ENCODE assay signal across 18 mouse cellular contexts in the genomic region with DNA sequence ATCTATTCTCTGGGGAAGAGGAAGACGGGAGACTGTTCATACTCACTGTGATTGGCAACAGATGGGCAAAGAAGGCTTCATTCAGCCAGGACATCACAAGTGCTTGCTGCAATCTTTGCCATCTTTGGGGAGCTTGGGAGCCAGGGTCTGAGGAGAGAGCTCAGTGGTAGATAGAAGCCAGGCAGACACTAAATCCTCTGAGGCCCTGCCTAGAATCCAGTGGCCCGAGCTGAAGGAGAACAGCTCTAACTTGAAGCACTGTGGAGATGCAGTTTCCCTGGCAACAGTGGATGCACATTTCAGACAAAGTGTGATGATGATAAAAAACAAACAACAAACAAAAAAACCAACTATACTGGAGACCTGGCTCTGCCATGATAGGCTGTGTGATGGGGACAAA. TPM values are rescaled to one million over a fixed set of nuclear protein-coding genes. Genes with fewer than 3 reads are reported as not detected.
DNase-seq lines count a peak whose midpoint lies in the region; ATAC-seq and TF ChIP-seq lines count a peak whose summit lies in the region.
"Had no signal": no experiment of that assay in that cellular context is flagged by ENCODE, and none has a peak within 500 bp of the region (broad histone marks: within the 10 kb centered on the region; RNA-seq: fewer than 3 reads in every experiment).

No protein-coding gene starts in this region.

- no peak overlapping the region for H3K4me2 ChIP-seq in kidney, postnatal 0 days (ENCODE audit: low read length)
- H3K4me2 ChIP-seq in kidney, embryonic 15.5 days, result no peak overlapping the region
- no peak overlapping the region for H3K4me2 ChIP-seq in forebrain, postnatal 0 days (ENCODE audit: low read depth)
- no peak overlapping the region for H3K4me2 ChIP-seq in midbrain, postnatal 0 days (ENCODE audit: low read depth, low read length, poor library complexity, severe bottlenecking)
- H3K4me2 ChIP-seq: heart, embryonic 12.5 days; limb, embryonic 13.5 days had no signal

- peaks cover 11% of the 10 kb centered on the region; the same call in 1 of the 2 replicates for H3K4me1 ChIP-seq in kidney, postnatal 0 days (replicated peaks; ENCODE audit: insufficient read depth, low read length)
- peaks cover 20% of the 10 kb centered on the region for H3K4me1 ChIP-seq in kidney, embryonic 15.5 days
- H3K4me1 ChIP-seq in forebrain, postnatal 0 days (ENCODE audit: insufficient read depth), result peaks cover 10% of the 10 kb centered on the region
- H3K4me1 ChIP-seq in midbrain, postnatal 0 days (ENCODE audit: insufficient read depth, low read length), result peaks cover 7% of the 10 kb centered on the region; the same call in 1 of the 2 replicates

- H3K27me3 ChIP-seq in kidney, postnatal 0 days (ENCODE audit: insufficient read depth, low read length), result no peaks in the 10 kb centered on the region
- H3K27me3 ChIP-seq in kidney, embryonic 15.5 days, result no peaks in the 10 kb centered on the region
- H3K27me3 ChIP-seq in forebrain, postnatal 0 days (ENCODE audit: insufficient read depth, low read length), result no peaks in the 10 kb centered on the region
- H3K27me3 ChIP-seq in midbrain, postnatal 0 days (ENCODE audit: insufficient read depth, low read length), result no peaks in the 10 kb centered on the region
- H3K27me3 ChIP-seq: limb, embryonic 13.5 days had no signal

- TF ChIP-seq CTCF in kidney, postnatal 0 days (IDR thresholded peaks at IDR 0.05; ENCODE audit: low read depth), result no peak
- TF ChIP-seq CTCF in brain, embryonic 14.5 days (IDR thresholded peaks at IDR 0.05; ENCODE audit: borderline replicate concordance, extremely low read depth, insufficient read depth, insufficient read length), result no peak
- TF ChIP-seq CTCF in forebrain, postnatal 0 days (IDR thresholded peaks at IDR 0.05; ENCODE audit: low read depth), result no peak
- TF ChIP-seq CTCF in midbrain, postnatal 0 days (IDR thresholded peaks at IDR 0.05), result no peak

- H3K9me3 ChIP-seq in kidney, postnatal 0 days (replicated peaks; ENCODE audit: low read length), result no peaks in the 10 kb centered on the region
- no peaks in the 10 kb centered on the region for H3K9me3 ChIP-seq in kidney, embryonic 15.5 days (replicated peaks)
- H3K9me3 ChIP-seq in forebrain, postnatal 0 days (ENCODE audit: low read length), result no peaks in the 10 kb centered on the region
- H3K9me3 ChIP-seq in midbrain, postnatal 0 days (ENCODE audit: low read length), result no peaks in the 10 kb centered on the region
- H3K9me3 ChIP-seq: heart, embryonic 12.5 days; limb, embryonic 13.5 days had no signal

- WGBS in kidney, postnatal 0 days, result 53% methylated on average over 2 of the region's 2 CpGs
- 66% methylated on average over 2 of the region's 2 CpGs for WGBS in kidney, embryonic 15.5 days
- 29% methylated on average over 2 of the region's 2 CpGs for WGBS in forebrain, postnatal 0 days
- 28% methylated on average over 2 of the region's 2 CpGs for WGBS in midbrain, postnatal 0 days

- no peak overlapping the region for H3K4me3 ChIP-seq in kidney, postnatal 0 days (replicated peaks; ENCODE audit: low read depth, low read length)
- no peak overlapping the region for H3K4me3 ChIP-seq in kidney, embryonic 15.5 days (replicated peaks)
- H3K4me3 ChIP-seq in forebrain, postnatal 0 days (ENCODE audit: low read depth, low read length), result no peak overlapping the region
- H3K4me3 ChIP-seq in midbrain, postnatal 0 days (ENCODE audit: low read depth, low read length), result no peak overlapping the region
- H3K4me3 ChIP-seq: heart, embryonic 12.5 days; limb, embryonic 13.5 days had no signal

- no peak for ATAC-seq in kidney, postnatal 0 days (replicated peaks; ENCODE audit: low FRiP score, low read depth)
- no peak for ATAC-seq in kidney, embryonic 15.5 days (replicated peaks; ENCODE audit: low FRiP score)
- ATAC-seq in forebrain, postnatal 0 days, result peak; percentile 63
- ATAC-seq in midbrain, postnatal 0 days (ENCODE audit: low FRiP score), result no peak
- ATAC-seq: liver, postnatal 0 days had no signal

- H3K27ac ChIP-seq in kidney, postnatal 0 days, result peak overlapping the region; percentile 37; the same call in 1 of the 2 replicates
- H3K27ac ChIP-seq in kidney, embryonic 15.5 days, result no peak overlapping the region
- peak overlapping the region; percentile 37 for H3K27ac ChIP-seq in forebrain, postnatal 0 days (ENCODE audit: low read depth, low read length)
- H3K27ac ChIP-seq in midbrain, postnatal 0 days (ENCODE audit: low read depth, low read length), result peak overlapping the region; percentile 73
- H3K27ac ChIP-seq: limb, embryonic 13.5 days had no signal

- DNase-seq in kidney, postnatal 0 days (ENCODE audit: low spot score), result no peak
- peak; percentile 46 for DNase-seq in brain, embryonic 14.5 days (ENCODE audit: low read depth)
- peak; percentile 55 for DNase-seq in forebrain, postnatal 0 days
- DNase-seq in midbrain, postnatal 0 days (ENCODE audit: low spot score), result peak; percentile 27
- no peak for DNase-seq in ovary, postnatal 10 days (ENCODE audit: low spot score)
- DNase-seq in urinary bladder, adult 2 months (ENCODE audit: low spot score), result no peak
- DNase-seq: B cell, adult 2 months; cerebellum, adult 11 months; cerebellum, postnatal 25 days; gastrocnemius, postnatal 25 days; heart, postnatal 36 days; liver, postnatal 0 days; lung, postnatal 36 days; right cerebral cortex, postnatal 25 days; thymus, postnatal 36 days had no signal

- H3K36me3 ChIP-seq in kidney, postnatal 0 days (ENCODE audit: insufficient read depth, low read length), result no peaks in the 10 kb centered on the region
- H3K36me3 ChIP-seq in kidney, embryonic 15.5 days, result no peaks in the 10 kb centered on the region
- H3K36me3 ChIP-seq in forebrain, postnatal 0 days (ENCODE audit: insufficient read depth), result no peaks in the 10 kb centered on the region
- H3K36me3 ChIP-seq in midbrain, postnatal 0 days (ENCODE audit: insufficient read depth, low read length), result no peaks in the 10 kb centered on the region
- H3K36me3 ChIP-seq: heart, embryonic 12.5 days; limb, embryonic 13.5 days had no signal

- no peak overlapping the region for H3K9ac ChIP-seq in kidney, postnatal 0 days (ENCODE audit: low read depth, low read length)
- no peak overlapping the region for H3K9ac ChIP-seq in kidney, embryonic 15.5 days
- no peak overlapping the region for H3K9ac ChIP-seq in forebrain, postnatal 0 days
- no peak overlapping the region for H3K9ac ChIP-seq in midbrain, postnatal 0 days (replicated peaks; ENCODE audit: low read length, poor library complexity, severe bottlenecking)
- H3K9ac ChIP-seq: heart, embryonic 12.5 days; limb, embryonic 13.5 days; liver, postnatal 0 days had no signal

- no peak for TF ChIP-seq POLR2A in brain, embryonic 14.5 days (IDR thresholded peaks at IDR 0.05; ENCODE audit: borderline replicate concordance, extremely low read depth, insufficient read depth, insufficient read length, poor library complexity, severe bottlenecking)

RNA-seq across cellular contexts. Expression of a gene that starts 40.1 kb away (rescaled TPM):
- polyA plus RNA-seq in kidney, postnatal 0 days (2015; fragmentation: Nextera tagmentation; extraction: Ambion mirVana), result 215 and 237 TPM in 2 replicates
- polyA plus RNA-seq in kidney, embryonic 15.5 days (2015; fragmentation: Nextera tagmentation; extraction: Ambion mirVana), result 266 and 287 TPM in 2 replicates
- polyA plus RNA-seq in brain, embryonic 14.5 days (2012; rRNA removed), result 310 and 373 TPM in 2 replicates
- total RNA-seq in forebrain, postnatal 0 days (2014; rRNA removed), result 294 and 311 TPM in 2 replicates
- 498 and 536 TPM in 2 replicates for polyA plus RNA-seq in forebrain, postnatal 0 days (2015; fragmentation: Nextera tagmentation; extraction: Ambion mirVana)
- 271 and 311 TPM in 2 replicates for total RNA-seq in midbrain, postnatal 0 days (2014; rRNA removed)
- 519 TPM in 2 replicates for polyA plus RNA-seq in midbrain, postnatal 0 days (2015; fragmentation: Nextera tagmentation; extraction: Ambion mirVana)
- 119 and 122 TPM in 2 replicates for polyA plus RNA-seq in urinary bladder, adult 2 months (2012; rRNA removed)

Comparison
In these comparisons a context has a peak if more than half of its experiments do, and no peak if none do; other contexts are left out.
1. DNase-seq: peak in brain, embryonic 14.5 days (single experiment), forebrain, postnatal 0 days (single experiment) and midbrain, postnatal 0 days (single experiment); none in kidney, postnatal 0 days (single experiment), ovary, postnatal 10 days (single experiment) and urinary bladder, adult 2 months (single experiment).